Mouse (Mus musculus) hindbrain, embryonic 12.5 days (tissue): Measurements from ENCODE around the gene Tshb. TPM values are rescaled to one million over a fixed set of nuclear protein-coding genes. Genes with fewer than 3 reads are reported as not detected.
A peak's percentile ranks its signal among the peaks of the same experiment; 100 is the strongest.

Experiments used
- ATAC-seq: fragments of 200-750 bp; cut with Nextera tagmentation; 2 replicates; pipeline ENCODE4 v1.8.0; 2017; ENCODE audit warnings: moderate TSS enrichment; ENCODE audit not compliant: low FRiP score
- H3K27ac ChIP-seq: fragments of 300-500 bp; sonication (generic); 2 replicates; pipeline ENCODE4 v1.5.1; 2016; ENCODE audit warnings: mild to moderate bottlenecking
- H3K27me3 ChIP-seq: fragments of 300-500 bp; sonication (generic); 2 replicates; pipeline ENCODE4 v1.6.1; 2016; ENCODE audit warnings: mild to moderate bottlenecking
- H3K36me3 ChIP-seq: fragments of 300-500 bp; sonication (generic); 2 replicates; pipeline ENCODE4 v1.6.1; 2016; ENCODE audit warnings: mild to moderate bottlenecking
- H3K4me1 ChIP-seq: fragments of 300-500 bp; sonication (generic); 2 replicates; pipeline ENCODE4 v1.6.1; 2016
- H3K4me2 ChIP-seq: fragments of 300-500 bp; sonication (generic); replicated peaks from 2 replicates; pipeline ENCODE4 v1.6.1; 2016; ENCODE audit warnings: mild to moderate bottlenecking
- H3K4me3 ChIP-seq: fragments of 300-500 bp; sonication (generic); 2 replicates; pipeline ENCODE4 v1.5.1; 2016; ENCODE audit warnings: mild to moderate bottlenecking
- H3K9ac ChIP-seq: fragments of 300-500 bp; sonication (generic); 2 replicates; pipeline ENCODE4 v1.6.1; 2016; ENCODE audit warnings: mild to moderate bottlenecking, moderate library complexity
- H3K9me3 ChIP-seq: fragments of 300-500 bp; sonication (generic); replicated peaks from 2 replicates; pipeline ENCODE4 v1.6.1; 2016; ENCODE audit warnings: mild to moderate bottlenecking
- WGBS: fragments of 180-500 bp; shearing (Covaris S2); methylation state at CpG from one replicate; pipeline ENCODE4 v1.1.7; 2016; 5-methylcytosine and 5-hydroxymethylcytosine counted together
- polyA plus RNA-seq: library from polyadenylated mRNA; unstranded; fragments of >200 nt; fragmentation: Nextera tagmentation; extraction: Ambion mirVana; gene quantifications from 2 replicates; pipeline ENCODE4 v1.2.1, GENCODE M21; 2016

Tshb gene
- polyA plus RNA-seq, 1 experiment from 2014 or later, result 0.17 TPM

DNA sequence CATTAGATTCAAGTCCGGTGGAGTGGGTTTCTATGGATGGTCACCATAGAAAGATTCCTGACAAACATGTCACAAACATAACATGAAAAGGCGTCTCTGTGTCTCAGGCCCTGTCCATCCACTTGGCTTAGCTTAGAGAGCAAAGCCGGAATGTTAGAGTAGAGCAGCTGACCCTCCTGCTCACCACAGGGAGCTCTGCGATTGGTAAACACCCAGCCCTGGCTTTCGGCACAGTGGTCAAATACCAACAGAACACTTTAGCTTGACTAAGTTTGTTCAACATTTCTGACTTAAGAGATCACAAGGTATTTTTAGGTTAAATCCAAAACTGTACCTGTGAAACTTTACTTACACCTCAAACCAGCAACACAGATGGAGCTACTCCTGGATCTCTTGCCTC is 31.4 kb downstream of the Tshb start:
- no peaks in the 10 kb centered on the region for H3K27me3 ChIP-seq
- WGBS, result 78% methylated on average over 5 of the region's 5 CpGs
- no peak overlapping the region for H3K4me2 ChIP-seq
- no peak overlapping the region for H3K4me3 ChIP-seq
- ATAC-seq, result no peak
- no peak overlapping the region for H3K9ac ChIP-seq
- H3K36me3 ChIP-seq, result no peaks in the 10 kb centered on the region
- no peak overlapping the region for H3K27ac ChIP-seq
- H3K9me3 ChIP-seq, result no peaks in the 10 kb centered on the region
- 0 out of 2 replicates have a peak, but pooled peaks cover 4% of the 10 kb centered on the region for H3K4me1 ChIP-seq

DNA sequence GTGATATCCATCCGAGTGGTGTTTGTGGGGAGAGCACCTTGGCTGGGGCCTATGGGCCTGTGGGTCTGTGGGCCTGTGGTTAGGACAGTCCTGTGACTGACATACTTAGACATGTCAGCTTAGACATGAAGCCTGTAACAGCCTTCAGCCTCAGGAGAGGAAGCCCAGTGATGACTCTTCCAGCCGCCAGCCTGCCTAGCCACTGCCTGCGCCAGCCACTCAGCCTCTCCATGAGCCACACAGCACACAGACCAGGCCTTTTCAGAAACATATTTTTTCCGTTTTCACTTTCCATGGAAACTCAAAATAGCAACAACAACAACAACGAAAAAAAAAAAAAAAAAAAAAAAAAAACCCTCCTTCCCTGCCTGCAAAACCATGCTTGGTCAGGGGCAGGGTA is 33.8 kb downstream of the Tshb start:
- 92% methylated on average over 5 of the region's 5 CpGs for whole genome bisulfite sequencing
- H3K27me3 ChIP-seq, result no peaks in the 10 kb centered on the region
- H3K9ac ChIP-seq, result no peak overlapping the region
- H3K27ac ChIP-seq, result no peak overlapping the region
- H3K4me2 ChIP-seq, result no peak overlapping the region
- H3K36me3 ChIP-seq, result no peaks in the 10 kb centered on the region
- H3K4me3 ChIP-seq, result no peak overlapping the region
- peaks cover 16% of the 10 kb centered on the region for H3K4me1 ChIP-seq
- no peak for ATAC-seq
- no peaks in the 10 kb centered on the region for H3K9me3 ChIP-seq

DNA sequence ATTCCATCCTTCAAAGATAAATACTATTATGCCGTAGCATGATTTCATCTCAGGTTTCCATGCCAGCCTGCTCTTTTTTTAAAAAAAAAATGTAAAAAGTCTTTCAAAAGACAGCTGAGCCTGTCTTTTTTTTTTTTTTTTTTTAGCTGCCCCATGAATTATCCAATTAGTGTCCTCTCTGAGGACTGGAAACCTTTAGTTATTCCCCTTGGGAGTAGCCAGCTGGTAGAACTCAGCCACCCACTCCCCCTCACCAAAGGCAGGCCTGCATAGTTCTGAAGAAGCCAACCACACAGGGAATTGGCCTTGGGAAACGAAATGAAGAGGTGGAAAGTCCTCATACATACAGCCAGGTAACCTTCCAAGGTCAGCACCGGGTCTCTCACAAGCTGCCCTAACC is 34.5 kb downstream of the Tshb start:
- Histone ChIP-seq H3K4me3 (no peak overlapping the region), H3K4me1 (peaks cover 22% of the 10 kb centered on the region), H3K9me3 (no peaks in the 10 kb centered on the region), H3K4me2 (no peak overlapping the region), H3K9ac (no peak overlapping the region), H3K27ac (no peak overlapping the region), H3K27me3 (no peaks in the 10 kb centered on the region), H3K36me3 (no peaks in the 10 kb centered on the region)
- 76% methylated on average over 3 of the region's 3 CpGs for WGBS
- no peak for ATAC-seq

DNA sequence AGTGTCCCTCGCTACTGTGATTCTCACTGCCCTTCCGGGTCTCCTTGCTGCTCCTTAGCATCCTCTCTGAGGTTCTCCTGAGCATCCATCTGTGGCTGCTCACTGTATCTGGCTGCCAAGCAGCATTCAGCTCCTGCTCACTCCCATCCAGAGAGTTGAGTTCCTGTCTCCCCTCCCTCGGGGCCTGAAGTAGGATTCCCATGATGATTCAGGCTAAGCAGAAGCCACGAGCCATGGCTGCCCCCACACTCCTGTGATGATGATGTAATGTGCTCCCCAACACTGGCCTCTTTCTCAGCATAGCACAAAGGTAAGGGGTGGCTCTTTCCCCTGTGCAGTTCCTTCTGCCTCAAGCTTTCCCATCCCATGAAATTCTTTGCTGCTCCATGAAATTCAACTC is 36.3 kb downstream of the Tshb start:
- H3K9ac ChIP-seq, result no peak overlapping the region
- H3K36me3 ChIP-seq, result no peaks in the 10 kb centered on the region
- no peak for ATAC-seq
- H3K9me3 ChIP-seq, result no peaks in the 10 kb centered on the region
- H3K4me2 ChIP-seq, result no peak overlapping the region
- no peak overlapping the region for H3K4me3 ChIP-seq
- H3K27ac ChIP-seq, result no peak overlapping the region
- 87% methylated on average over 4 of the region's 4 CpGs for WGBS
- no peaks in the 10 kb centered on the region for H3K27me3 ChIP-seq
- H3K4me1 ChIP-seq, result peaks cover 27% of the 10 kb centered on the region

DNA sequence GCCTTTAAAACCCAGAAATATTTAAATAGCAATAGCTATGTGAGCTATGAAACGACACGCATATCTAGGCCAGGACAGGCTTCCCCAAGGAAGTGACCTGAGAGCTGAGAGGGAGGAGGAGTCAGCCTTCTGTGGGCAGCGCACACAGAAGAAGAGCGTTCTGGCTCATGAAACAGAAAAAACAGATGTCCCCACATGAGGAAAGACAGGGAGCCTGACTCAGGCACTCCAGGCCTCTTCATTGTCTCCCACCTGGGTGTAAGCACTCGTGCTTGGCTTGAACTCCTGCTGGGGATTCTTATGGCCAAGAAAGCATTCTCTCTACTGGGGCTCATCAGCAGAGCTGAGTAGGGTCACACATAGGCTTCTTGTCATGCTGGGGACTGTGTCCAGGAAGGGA is 37.9 kb downstream of the Tshb start:
- H3K27me3 ChIP-seq, result no peaks in the 10 kb centered on the region
- H3K9ac ChIP-seq, result no peak overlapping the region
- no peak for ATAC-seq
- H3K27ac ChIP-seq, result no peak overlapping the region
- H3K4me1 ChIP-seq, result peaks cover 27% of the 10 kb centered on the region
- H3K36me3 ChIP-seq, result no peaks in the 10 kb centered on the region
- H3K9me3 ChIP-seq, result no peaks in the 10 kb centered on the region
- H3K4me3 ChIP-seq, result no peak overlapping the region
- WGBS, result 43% methylated on average over 5 of the region's 5 CpGs
- no peak overlapping the region for H3K4me2 ChIP-seq

DNA sequence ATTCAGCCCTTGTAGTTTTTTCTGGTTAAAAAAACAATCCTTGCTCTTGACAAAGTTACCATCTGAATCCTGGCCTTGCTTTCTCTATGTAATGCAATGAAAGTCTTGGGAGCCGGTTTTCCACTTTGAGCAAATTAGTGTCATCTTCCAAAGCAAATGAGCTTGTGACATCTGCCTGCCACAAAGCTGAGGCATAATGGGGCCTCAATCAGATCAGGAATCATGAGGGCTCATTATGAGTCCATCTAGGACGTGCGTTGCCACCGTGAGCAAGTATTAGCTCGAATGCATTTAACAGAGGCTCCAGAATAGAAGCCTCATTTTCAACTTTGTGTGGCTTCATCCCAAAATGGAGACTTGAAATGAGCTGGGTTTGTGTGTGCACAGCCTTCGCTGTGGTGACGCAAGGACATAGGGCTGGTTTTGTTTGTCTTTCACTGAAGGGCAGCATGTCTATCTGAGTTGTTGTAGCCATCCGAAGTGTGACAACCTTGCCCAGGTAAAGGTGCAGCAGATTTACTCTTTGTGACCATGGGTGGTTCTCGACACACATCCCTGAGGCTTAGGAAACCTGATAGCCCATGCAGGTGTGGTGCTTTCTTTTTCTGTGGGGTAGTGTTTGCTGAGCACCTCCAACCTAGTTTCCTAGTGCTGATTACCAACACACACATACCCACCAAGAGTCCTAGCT is 38.6 kb downstream of the Tshb start:
- Histone ChIP-seq H3K36me3 (no peaks in the 10 kb centered on the region), H3K27ac (peak overlapping the region; percentile 23; the same call in 1 of the 2 replicates), H3K4me2 (no peak overlapping the region), H3K27me3 (no peaks in the 10 kb centered on the region), H3K9ac (no peak overlapping the region), H3K4me3 (no peak overlapping the region), H3K4me1 (peaks cover 27% of the 10 kb centered on the region), H3K9me3 (no peaks in the 10 kb centered on the region)
- ATAC-seq, result no peak
- 76% methylated on average over 9 of the region's 9 CpGs for WGBS

DNA sequence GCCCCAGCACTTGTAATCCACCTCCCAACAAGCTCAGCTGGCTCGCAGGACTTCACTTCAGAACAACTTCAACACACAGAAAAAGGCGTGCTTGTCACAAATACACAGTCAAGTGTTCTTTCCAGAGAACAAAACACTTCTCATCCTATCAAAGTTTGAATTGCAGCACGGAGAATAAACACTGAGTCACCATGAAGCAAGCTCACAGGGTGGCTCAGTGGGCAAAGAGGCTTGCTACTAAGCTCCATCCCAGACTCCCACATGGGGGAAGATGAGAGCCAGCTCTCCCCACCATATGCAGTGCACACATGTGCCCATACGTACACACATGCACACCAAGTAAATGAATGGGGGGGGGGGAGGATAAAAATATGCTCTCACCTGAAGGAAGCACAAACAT is 39.3 kb downstream of the Tshb start:
- H3K9ac ChIP-seq, result no peak overlapping the region
- H3K4me1 ChIP-seq, result peaks cover 32% of the 10 kb centered on the region
- H3K27me3 ChIP-seq, result no peaks in the 10 kb centered on the region
- 51% methylated on average over 4 of the region's 4 CpGs for WGBS
- peak overlapping the region; percentile 23; the same call in 1 of the 2 replicates for H3K27ac ChIP-seq
- no peak for ATAC-seq
- no peaks in the 10 kb centered on the region for H3K9me3 ChIP-seq
- H3K4me3 ChIP-seq, result no peak overlapping the region
- H3K36me3 ChIP-seq, result no peaks in the 10 kb centered on the region
- no peak overlapping the region for H3K4me2 ChIP-seq

DNA sequence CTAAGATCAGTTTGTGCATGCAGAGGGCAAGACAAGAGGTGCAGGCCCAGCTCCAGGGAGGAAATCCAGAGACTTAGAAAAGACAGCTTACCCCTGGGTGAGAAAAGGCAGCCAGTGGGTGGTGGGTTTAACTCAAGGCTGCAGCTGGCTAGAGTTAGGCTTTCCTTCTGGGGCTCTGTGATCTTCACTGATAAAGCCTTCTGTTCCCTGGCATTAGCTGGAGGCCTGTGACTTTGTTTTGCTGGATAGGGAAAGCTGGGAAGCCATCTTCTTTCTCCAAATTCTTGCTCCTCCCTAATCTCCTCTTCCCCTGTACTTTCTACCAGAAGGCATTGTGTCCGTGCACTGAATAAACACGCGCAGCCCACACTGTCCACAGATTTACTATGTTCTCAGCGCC is 39.8 kb downstream of the Tshb start:
- Histone ChIP-seq H3K27ac (peak overlapping the region; percentile 44; the same call in 1 of the 2 replicates), H3K27me3 (no peaks in the 10 kb centered on the region), H3K4me3 (no peak overlapping the region), H3K9ac (no peak overlapping the region), H3K4me1 (peaks cover 30% of the 10 kb centered on the region), H3K9me3 (no peaks in the 10 kb centered on the region), H3K4me2 (no peak overlapping the region), H3K36me3 (no peaks in the 10 kb centered on the region)
- WGBS, result 76% methylated on average over 4 of the region's 4 CpGs
- ATAC-seq, result no peak

DNA sequence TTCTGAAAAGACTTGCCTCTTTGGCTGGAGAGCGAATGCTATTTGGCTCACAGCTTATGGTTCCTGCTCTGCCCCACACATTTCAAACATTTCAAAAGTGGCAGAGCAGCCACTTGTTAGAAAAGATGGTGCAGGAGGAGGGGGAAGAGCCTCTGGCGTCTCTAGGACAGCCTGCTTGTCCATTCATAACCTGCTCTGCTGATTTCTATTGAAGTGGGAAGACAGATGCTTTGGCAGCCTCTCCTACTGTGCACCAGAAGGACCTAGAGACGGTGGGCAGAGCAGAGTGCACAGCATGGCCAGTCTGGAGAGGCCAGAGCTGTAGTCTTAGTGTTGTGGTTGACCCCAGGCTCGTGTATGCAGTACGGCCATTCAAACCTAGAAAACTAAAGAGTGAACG is 43.6 kb downstream of the Tshb start:
- Histone ChIP-seq H3K4me1 (peaks cover 28% of the 10 kb centered on the region), H3K9ac (no peak overlapping the region), H3K4me3 (no peak overlapping the region), H3K4me2 (no peak overlapping the region), H3K36me3 (no peaks in the 10 kb centered on the region), H3K27ac (no peak overlapping the region), H3K27me3 (no peaks in the 10 kb centered on the region), H3K9me3 (no peaks in the 10 kb centered on the region)
- WGBS, result 71% methylated on average over 6 of the region's 6 CpGs
- no peak for ATAC-seq

DNA sequence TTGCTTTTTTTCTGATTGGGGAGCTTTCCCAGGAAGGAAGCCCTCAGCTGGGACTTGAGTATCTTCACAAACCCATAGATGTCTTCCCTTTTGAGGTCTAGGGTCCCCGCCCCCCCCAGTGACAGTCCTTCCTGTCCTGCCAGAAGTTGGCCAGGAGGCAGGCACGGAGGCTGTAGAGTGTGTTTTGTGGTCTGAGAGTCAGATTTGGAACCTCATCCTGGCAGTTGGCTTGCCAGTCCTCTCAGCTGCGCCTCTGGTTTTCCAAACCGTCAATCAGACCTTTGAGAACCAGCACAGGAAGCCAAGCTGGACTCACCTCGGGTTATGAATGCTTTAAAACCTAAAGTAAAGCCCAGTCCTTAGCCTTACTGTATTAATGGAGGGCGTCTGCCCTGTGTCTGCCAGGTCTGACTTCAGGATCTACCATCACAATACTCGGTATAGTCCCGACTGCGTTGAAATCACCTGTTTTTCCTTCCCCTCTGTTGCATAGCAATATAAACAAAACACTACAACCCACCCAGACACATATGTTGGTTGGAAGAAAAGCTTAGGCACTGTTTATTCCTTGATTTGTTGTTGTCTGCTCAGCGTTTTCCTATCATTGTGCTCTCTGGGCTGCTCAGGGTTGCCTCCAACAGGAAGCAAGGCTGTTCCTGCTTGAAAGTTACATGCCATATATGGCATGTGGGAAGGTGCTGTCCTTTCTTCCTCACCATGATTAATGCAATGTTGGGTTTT is 44.2 kb downstream of the Tshb start:
- WGBS, result 80% methylated on average over 10 of the region's 10 CpGs
- Histone ChIP-seq H3K9me3 (no peaks in the 10 kb centered on the region), H3K27ac (no peak overlapping the region), H3K4me1 (peaks cover 23% of the 10 kb centered on the region), H3K4me3 (no peak overlapping the region), H3K36me3 (no peaks in the 10 kb centered on the region), H3K4me2 (no peak overlapping the region), H3K9ac (no peak overlapping the region), H3K27me3 (no peaks in the 10 kb centered on the region)
- ATAC-seq, result no peak

DNA sequence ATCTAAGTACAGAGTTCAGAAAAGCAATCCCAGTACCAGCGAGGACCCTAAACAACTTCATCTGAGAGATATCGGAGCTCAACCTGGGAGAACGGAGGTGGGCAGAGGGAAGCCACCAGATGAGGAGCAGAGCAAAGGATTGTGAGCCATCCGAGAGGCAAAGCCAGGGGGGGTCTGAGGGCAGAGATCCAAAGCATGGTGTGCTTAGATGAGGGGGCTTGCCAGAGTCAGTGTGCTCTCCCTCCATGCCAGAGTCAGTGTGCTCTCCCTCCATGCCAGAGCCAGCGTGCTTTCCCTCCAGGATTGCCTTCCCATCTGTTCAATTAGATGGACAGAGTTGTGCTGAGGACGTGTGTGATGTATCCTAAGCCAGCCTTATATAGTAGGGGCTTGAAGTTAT is 45.4 kb downstream of the Tshb start:
- Histone ChIP-seq H3K27me3 (no peaks in the 10 kb centered on the region; the same call in 1 of the 2 replicates), H3K9me3 (no peaks in the 10 kb centered on the region), H3K36me3 (no peaks in the 10 kb centered on the region), H3K4me3 (no peak overlapping the region), H3K4me2 (no peak overlapping the region), H3K9ac (0 out of 2 replicates have a peak overlapping the region, but pooled peaks have one; percentile 8), H3K4me1 (peaks cover 15% of the 10 kb centered on the region), H3K27ac (no peak overlapping the region)
- ATAC-seq, result no peak
- 74% methylated on average over 6 of the region's 6 CpGs for WGBS

DNA sequence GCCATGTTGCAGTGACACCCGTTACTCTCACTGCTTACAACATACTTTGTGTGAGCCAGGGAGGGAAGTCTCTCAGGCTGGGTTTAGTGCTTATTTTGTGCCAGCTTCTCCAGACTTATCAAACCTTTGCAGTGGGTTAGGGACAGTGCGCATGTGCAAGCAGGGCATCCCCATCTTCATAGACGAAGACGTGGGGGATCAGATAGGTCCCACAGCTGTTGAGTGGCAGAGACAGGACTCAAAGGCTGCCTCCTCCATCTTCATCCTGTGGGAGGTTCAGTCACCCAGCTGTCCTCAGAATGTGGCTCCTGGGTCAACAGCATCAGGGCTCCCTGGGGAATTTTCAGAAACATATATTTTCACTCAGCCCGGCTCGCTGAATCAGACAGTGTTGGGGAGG is 46.1 kb downstream of the Tshb start:
- Histone ChIP-seq H3K9ac (no peak overlapping the region), H3K4me2 (no peak overlapping the region)
- 77% methylated on average over 6 of the region's 6 CpGs for WGBS

DNA sequence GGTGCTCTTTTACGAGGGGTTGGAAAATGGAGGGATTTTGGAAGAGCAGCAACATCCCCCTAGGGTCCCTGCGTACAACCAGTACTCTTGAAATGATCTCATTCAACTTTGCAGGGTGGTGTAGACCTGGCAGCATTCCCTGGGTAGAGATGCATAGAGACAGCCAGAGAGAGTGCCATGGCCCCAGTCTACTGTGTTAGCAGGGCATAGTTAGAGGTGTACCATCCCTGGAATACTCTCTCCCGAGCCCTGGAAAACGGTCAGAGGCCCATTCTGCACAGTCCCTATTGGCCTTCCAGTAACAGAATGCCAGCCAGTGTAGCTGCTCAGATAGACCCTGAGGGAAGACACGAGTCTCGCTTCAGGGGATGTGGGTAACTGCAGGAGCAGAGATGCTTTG is 46.9 kb downstream of the Tshb start:
- Histone ChIP-seq H3K27me3 (no peaks in the 10 kb centered on the region; the same call in 1 of the 2 replicates), H3K4me1 (peaks cover 15% of the 10 kb centered on the region), H3K27ac (no peak overlapping the region), H3K9ac (peak overlapping the region; percentile 78), H3K4me3 (peak overlapping the region; percentile 71), H3K9me3 (no peaks in the 10 kb centered on the region), H3K4me2 (peak overlapping the region; percentile 76), H3K36me3 (no peaks in the 10 kb centered on the region)
- 64% methylated on average over 6 of the region's 6 CpGs for WGBS
- peak; percentile 6; the same call in 1 of the 2 replicates for ATAC-seq

More for the DNA sequence above, 46.1 kb downstream of the Tshb start:
- Histone ChIP-seq H3K9me3 (no peaks in the 10 kb centered on the region), H3K4me1 (peaks cover 15% of the 10 kb centered on the region), H3K27ac (no peak overlapping the region), H3K4me3 (no peak overlapping the region), H3K36me3 (no peaks in the 10 kb centered on the region), H3K27me3 (no peaks in the 10 kb centered on the region; the same call in 1 of the 2 replicates)
- ATAC-seq, result no peak
